Mouse (Mus musculus): ENCODE data around the gene Akap2. TPM values are rescaled to one million over a fixed set of nuclear protein-coding genes. Genes with fewer than 3 reads are reported as not detected.

Akap2 gene
- polyA plus RNA-seq, 1 experiment from 2014 or later = 33.3 TPM

DNA sequence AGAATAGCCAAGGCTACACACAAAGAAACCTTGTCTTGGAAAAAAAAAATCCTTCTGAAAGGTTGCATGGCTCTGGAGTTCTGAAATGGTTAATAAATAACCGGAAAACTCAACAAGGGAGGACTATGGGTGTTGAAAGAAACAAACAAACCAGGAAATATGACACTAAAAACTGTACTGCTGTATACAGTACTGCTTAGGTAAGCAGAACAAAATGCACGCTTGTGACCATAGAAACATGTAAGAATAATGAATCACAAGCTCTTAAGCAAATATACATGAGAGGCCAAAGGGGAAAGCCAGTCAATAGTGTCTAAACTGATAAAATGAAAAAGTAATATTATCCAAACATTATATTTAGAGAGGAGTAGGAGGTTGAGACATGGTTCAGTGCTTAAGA, 97.9 kb downstream of the Akap2 start:
- Histone ChIP-seq H3K36me3 (peaks cover 4% of the 10 kb centered on the region), H3K9me3 (replicated peaks) (no peaks in the 10 kb centered on the region), H3K4me3 (no peak overlapping the region), H3K27me3 (ENCODE audit: low read depth, poor library complexity, severe bottlenecking) (no peaks in the 10 kb centered on the region), H3K27ac (no peak overlapping the region), H3K4me1 (peaks cover 18% of the 10 kb centered on the region)
- no peak for DNase-seq (ENCODE audit: low spot score)
- 93% methylated on average over 2 of the region's 2 CpGs for WGBS

GRCm38 (mm10) chr4:57816146-57816545, 98.7 kb downstream of the Akap2 start:
- Histone ChIP-seq H3K27me3 (ENCODE audit: low read depth, poor library complexity, severe bottlenecking) (no peaks in the 10 kb centered on the region), H3K36me3 (peaks cover 4% of the 10 kb centered on the region), H3K4me3 (no peak overlapping the region), H3K4me1 (peaks cover 18% of the 10 kb centered on the region), H3K27ac (no peak overlapping the region), H3K9me3 (replicated peaks) (no peaks in the 10 kb centered on the region)
- WGBS = 90% methylated on average over 8 of the region's 8 CpGs
- no peak for DNase-seq (ENCODE audit: low spot score)

DNA sequence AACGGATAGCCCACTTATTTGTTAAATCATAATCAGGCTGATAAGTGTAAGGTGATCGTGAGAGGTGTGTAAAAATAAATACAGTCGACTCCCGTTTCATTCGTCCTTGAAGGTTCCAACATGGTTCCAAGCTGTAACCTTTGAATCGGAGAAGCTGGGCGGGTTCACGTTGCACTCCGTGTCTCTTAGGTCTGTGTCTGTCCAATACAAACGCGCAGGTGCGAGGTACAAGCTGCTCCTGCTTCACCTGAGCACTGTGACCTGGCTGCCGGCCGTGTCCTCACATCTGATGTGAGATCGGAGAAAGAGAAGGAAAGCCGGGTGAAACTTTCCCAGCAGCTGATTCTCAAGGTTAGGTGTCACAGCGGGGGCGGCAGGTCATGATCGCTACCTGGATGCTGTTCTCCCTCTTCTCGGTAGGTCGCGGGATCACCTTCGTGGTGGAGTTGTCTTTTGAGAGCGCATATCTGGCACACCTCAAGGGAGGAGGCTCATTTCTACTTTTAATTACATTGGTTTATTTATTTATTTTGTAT, 103.5 kb downstream of the Akap2 start:
- peaks cover 4% of the 10 kb centered on the region for H3K36me3 ChIP-seq
- WGBS = 87% methylated on average over 24 of the region's 24 CpGs
- H3K27ac ChIP-seq = no peak overlapping the region
- no peaks in the 10 kb centered on the region for H3K9me3 ChIP-seq (replicated peaks)
- peaks cover 15% of the 10 kb centered on the region for H3K4me1 ChIP-seq
- H3K27me3 ChIP-seq (ENCODE audit: low read depth, poor library complexity, severe bottlenecking) = no peaks in the 10 kb centered on the region
- H3K4me3 ChIP-seq = no peak overlapping the region
- no peak for DNase-seq (ENCODE audit: low spot score)

DNA sequence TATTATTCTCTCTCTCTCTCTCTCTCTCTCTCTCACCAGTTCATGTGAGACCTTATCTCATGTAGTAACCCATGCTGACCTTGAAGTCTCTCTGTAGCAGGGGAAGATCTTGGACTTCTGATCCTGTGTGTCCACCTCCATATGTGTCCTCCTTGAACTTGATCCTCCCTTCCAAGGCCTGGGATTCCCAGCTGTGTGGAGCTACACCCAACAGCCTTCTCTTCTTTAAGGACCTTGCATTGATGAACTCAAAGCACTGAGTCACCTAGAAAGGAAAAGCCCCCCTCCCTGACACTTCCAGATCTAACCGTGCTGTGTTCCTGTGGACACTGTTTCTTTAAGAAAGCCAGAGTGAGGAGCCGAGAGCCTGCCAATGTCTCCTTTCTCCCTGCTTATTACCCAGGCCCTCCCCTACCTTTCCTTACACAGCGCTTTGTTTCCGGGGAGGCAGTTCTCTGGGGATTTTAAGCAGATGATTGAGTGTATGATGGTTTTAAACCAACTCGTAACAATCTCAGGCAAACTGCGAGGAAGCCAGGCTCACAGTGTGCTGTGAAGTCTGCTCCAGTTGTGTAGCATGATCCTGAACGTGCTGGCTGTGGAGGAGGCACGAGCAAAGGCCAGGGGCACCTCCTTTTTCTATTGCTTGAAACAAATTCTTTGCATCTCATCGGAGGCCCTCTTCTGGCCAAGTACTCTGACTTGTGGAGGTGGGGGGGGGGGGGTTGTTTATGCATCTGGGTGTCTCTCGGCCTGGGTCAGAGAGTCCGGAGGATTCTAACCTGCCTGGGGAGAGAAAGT, 104.3 kb downstream of the Akap2 start:
- Histone ChIP-seq H3K36me3 (peaks cover 4% of the 10 kb centered on the region), H3K27ac (peak overlapping the region; percentile 79), H3K4me3 (no peak overlapping the region; the same call in 1 of the 2 replicates), H3K27me3 (ENCODE audit: low read depth, poor library complexity, severe bottlenecking) (no peaks in the 10 kb centered on the region), H3K4me1 (peaks cover 15% of the 10 kb centered on the region), H3K9me3 (replicated peaks) (no peaks in the 10 kb centered on the region)
- no peak for DNase-seq (ENCODE audit: low spot score)
- WGBS = 29% methylated on average over 11 of the region's 11 CpGs

DNA sequence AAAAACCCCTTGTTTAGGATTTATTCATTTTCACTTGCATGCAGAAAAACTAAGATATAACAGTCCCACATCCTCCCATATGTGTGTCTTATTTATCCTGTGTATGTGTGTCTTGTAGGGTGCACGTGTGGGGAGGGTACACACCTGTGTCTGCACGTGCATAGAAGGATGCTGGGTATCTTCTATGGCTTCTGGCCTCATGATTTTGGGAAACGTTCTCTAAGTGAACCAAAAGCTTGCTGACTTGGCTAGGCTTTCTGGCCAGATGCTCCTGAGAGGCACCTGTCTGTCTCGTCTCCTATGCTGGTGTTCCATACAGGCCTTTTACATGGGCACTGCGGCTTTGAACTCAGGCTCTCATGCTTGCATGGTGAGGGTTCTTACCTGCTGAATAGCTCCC, 105.2 kb downstream of the Akap2 start:
- no peak overlapping the region for H3K4me3 ChIP-seq
- H3K27me3 ChIP-seq (ENCODE audit: low read depth, poor library complexity, severe bottlenecking) = no peaks in the 10 kb centered on the region
- H3K9me3 ChIP-seq (replicated peaks) = no peaks in the 10 kb centered on the region
- H3K27ac ChIP-seq = no peak overlapping the region
- H3K4me1 ChIP-seq = peaks cover 15% of the 10 kb centered on the region
- WGBS = 88% methylated on average over 5 of the region's 5 CpGs
- no peak for DNase-seq (ENCODE audit: low spot score)
- H3K36me3 ChIP-seq = peaks cover under 1% of the 10 kb centered on the region

DNA sequence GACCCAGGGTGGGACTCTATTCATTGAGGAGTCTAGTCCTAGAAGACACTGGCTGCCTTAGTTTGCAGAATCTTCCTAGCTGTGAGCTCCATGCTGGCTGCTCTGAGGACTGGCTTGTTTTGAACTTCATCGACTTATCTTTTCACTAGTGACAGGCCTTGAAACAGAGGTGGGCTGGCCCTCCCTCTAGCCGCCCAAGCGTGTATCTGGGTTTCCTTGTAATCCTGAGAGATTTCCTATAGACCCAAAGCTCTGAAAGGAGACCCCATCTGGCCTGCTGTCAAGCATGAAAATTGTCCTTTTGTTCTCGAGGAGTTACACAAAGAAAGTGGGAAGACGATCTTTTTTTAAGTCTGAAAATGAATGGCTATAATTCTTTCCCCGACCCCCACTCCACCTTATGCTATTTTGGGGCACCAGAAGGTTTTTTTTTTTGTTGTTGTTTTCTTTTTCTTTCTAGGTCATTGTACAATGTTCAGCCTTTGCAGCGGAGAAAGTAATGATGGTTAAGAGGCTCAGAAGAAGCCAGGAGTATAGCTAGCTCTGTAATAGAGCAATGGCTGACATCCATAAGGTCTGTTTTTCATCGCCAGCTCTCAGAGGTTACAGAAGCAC, 107.3 kb downstream of the Akap2 start:
- Histone ChIP-seq H3K36me3 (no peaks in the 10 kb centered on the region), H3K4me1 (peaks cover 35% of the 10 kb centered on the region), H3K27me3 (ENCODE audit: low read depth, poor library complexity, severe bottlenecking) (no peaks in the 10 kb centered on the region), H3K4me3 (no peak overlapping the region), H3K27ac (0 out of 2 replicates have a peak overlapping the region, but pooled peaks have one; percentile 27), H3K9me3 (replicated peaks) (no peaks in the 10 kb centered on the region)
- WGBS = 71% methylated on average over 8 of the region's 8 CpGs
- no peak for DNase-seq (ENCODE audit: low spot score)

DNA sequence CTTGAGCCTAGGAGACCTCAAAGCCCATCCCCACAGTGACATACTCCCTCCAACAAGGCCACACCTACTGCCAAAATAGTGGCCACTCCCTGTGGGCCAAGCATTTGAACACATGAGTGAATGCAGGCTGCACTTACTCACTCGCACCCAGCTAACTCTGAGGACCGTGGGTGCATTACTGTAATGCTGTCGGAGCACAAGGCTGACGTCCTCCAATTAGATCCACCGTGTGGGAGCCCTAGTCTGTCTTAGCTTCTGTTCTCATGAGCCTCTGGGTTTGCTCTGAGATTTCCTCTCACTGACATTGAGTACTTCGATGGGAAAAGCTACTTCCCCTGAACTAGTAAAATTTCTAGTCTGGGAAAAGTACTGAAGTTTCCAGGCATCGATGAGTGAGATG, 108.8 kb downstream of the Akap2 start:
- WGBS = 85% methylated on average over 7 of the region's 7 CpGs
- Histone ChIP-seq H3K4me3 (no peak overlapping the region), H3K27me3 (ENCODE audit: low read depth, poor library complexity, severe bottlenecking) (no peaks in the 10 kb centered on the region), H3K36me3 (no peaks in the 10 kb centered on the region), H3K9me3 (replicated peaks) (no peaks in the 10 kb centered on the region), H3K27ac (no peak overlapping the region), H3K4me1 (peaks cover 47% of the 10 kb centered on the region)
- no peak for DNase-seq (ENCODE audit: low spot score)

DNA sequence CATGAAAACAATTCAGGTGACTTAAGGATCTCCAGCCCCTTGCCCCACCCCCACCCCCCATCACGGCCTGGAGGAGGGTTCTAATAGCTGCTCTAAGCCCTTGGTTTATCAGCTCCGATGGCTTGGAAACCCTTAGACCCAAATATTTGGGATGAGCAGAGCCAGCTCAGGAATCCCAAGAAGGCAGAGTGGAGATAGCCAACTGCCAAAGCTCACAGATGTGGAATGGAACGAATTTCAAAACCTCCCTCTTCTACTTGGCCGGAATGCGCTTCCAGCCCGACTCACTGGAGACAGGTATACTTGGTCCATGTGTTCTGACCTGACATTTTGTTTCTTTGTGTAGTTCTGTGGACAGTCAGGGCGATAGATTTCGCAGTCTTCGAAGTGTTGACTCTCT, 111.7 kb downstream of the Akap2 start:
- Histone ChIP-seq H3K36me3 (no peaks in the 10 kb centered on the region), H3K27ac (peak overlapping the region; percentile 63; the same call in 1 of the 2 replicates), H3K27me3 (ENCODE audit: low read depth, poor library complexity, severe bottlenecking) (no peaks in the 10 kb centered on the region), H3K4me3 (no peak overlapping the region), H3K9me3 (replicated peaks) (no peaks in the 10 kb centered on the region), H3K4me1 (peaks cover 62% of the 10 kb centered on the region)
- no peak for DNase-seq (ENCODE audit: low spot score)
- WGBS = 78% methylated on average over 9 of the region's 9 CpGs

DNA sequence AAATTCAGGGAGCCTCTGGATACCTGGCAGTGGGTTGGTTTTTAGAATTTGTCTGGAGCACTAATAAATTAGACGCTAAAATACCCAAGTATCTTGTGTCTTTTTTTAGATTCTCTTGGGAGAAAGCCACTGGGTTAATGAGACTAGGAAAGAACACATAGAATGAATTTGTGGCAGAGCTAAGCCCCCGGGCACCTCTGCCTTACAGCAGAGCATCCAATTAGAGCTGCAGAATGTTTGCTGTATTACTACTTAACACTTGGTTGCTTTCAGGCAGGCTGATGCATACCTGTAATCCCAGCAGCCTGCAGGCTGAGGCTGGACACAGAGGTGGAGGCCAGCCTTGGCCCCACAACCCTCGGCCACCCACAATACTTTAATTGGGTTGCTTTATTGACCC, 112.3 kb downstream of the Akap2 start:
- no peak for DNase-seq (ENCODE audit: low spot score)
- 60% methylated on average over 3 of the region's 3 CpGs for WGBS
- Histone ChIP-seq H3K9me3 (replicated peaks) (no peaks in the 10 kb centered on the region), H3K27ac (no peak overlapping the region), H3K4me3 (no peak overlapping the region), H3K27me3 (ENCODE audit: low read depth, poor library complexity, severe bottlenecking) (no peaks in the 10 kb centered on the region), H3K4me1 (peaks cover 63% of the 10 kb centered on the region), H3K36me3 (no peaks in the 10 kb centered on the region)

- peak overlapping the region; percentile 74 for H3K27ac ChIP-seq
- 32% methylated on average over 7 of the region's 7 CpGs for WGBS
- H3K9me3 ChIP-seq (replicated peaks) = no peaks in the 10 kb centered on the region
- no peaks in the 10 kb centered on the region for H3K27me3 ChIP-seq (ENCODE audit: low read depth, poor library complexity, severe bottlenecking)
- peaks cover 69% of the 10 kb centered on the region for H3K4me1 ChIP-seq
- no peak overlapping the region for H3K4me3 ChIP-seq
- no peaks in the 10 kb centered on the region for H3K36me3 ChIP-seq
- DNase-seq (ENCODE audit: low spot score) = no peak
These were observed 114.9 kb downstream of the Akap2 start for GRCm38 (mm10) chr4:57832318-57832717.

DNA sequence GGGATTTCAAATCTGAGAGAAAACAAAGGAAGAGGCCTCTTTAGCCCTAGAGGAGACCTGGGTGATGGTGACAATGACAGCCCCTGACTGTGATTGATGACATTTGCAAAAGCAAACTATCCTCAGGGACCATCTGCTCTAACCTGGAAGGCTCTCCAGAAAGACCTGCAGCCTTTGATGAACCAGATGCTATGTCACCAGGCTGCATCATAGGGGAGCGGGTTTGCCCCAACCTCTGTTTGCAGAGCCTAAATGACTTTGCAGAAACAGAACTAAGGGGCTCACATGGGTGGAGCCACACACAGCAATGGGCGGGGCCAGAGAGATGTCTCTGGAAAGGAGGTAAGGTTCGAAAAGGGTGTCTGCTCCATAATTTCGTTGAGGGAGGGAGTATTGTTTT, 115.6 kb downstream of the Akap2 start:
- H3K9me3 ChIP-seq (replicated peaks) = no peaks in the 10 kb centered on the region
- no peak overlapping the region for H3K4me3 ChIP-seq
- H3K27ac ChIP-seq = peak overlapping the region; percentile 74
- WGBS = 54% methylated on average over 4 of the region's 4 CpGs
- no peak for DNase-seq (ENCODE audit: low spot score)
- H3K27me3 ChIP-seq (ENCODE audit: low read depth, poor library complexity, severe bottlenecking) = no peaks in the 10 kb centered on the region
- H3K36me3 ChIP-seq = no peaks in the 10 kb centered on the region
- H3K4me1 ChIP-seq = peaks cover 72% of the 10 kb centered on the region

DNA sequence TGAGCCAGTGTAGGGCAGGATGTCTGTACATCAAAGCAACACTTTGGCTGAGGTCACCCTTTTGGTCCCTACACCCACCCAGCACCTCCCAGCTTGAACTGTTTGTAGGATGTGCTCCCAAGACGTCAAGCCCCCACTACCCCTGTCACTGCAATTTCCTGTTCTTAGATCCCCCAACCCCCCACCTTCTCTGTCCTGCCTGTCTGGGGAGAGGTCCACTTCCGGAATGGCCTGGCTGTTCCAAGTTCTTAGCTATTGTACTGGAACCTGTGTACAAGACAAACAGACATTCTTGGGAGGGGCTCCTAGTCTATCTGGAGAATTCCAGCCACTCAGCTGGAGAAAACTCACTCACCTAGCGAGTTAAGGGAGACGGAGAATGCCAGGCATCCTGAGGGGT, 116.7 kb downstream of the Akap2 start:
- 52% methylated on average over 4 of the region's 4 CpGs for WGBS
- DNase-seq (ENCODE audit: low spot score) = no peak
- H3K4me1 ChIP-seq = peaks cover 61% of the 10 kb centered on the region
- no peak overlapping the region for H3K4me3 ChIP-seq
- H3K27ac ChIP-seq = peak overlapping the region; percentile 62
- no peaks in the 10 kb centered on the region for H3K9me3 ChIP-seq (replicated peaks)
- H3K36me3 ChIP-seq = no peaks in the 10 kb centered on the region
- no peaks in the 10 kb centered on the region for H3K27me3 ChIP-seq (ENCODE audit: low read depth, poor library complexity, severe bottlenecking)

GRCm38 (mm10) chr4:57837089-57837488, 119.6 kb downstream of the Akap2 start:
- WGBS = 60% methylated on average over 9 of the region's 9 CpGs
- Histone ChIP-seq H3K36me3 (no peaks in the 10 kb centered on the region), H3K4me1 (peaks cover 46% of the 10 kb centered on the region), H3K27me3 (ENCODE audit: low read depth, poor library complexity, severe bottlenecking) (no peaks in the 10 kb centered on the region), H3K9me3 (replicated peaks) (no peaks in the 10 kb centered on the region), H3K4me3 (no peak overlapping the region), H3K27ac (peak overlapping the region; percentile 32; the same call in 1 of the 2 replicates)
- DNase-seq (ENCODE audit: low spot score) = no peak

Data from limb, embryonic 10.5 days (tissue).